Mouse (Mus musculus): ENCODE data around the gene Atad5.

DNA sequence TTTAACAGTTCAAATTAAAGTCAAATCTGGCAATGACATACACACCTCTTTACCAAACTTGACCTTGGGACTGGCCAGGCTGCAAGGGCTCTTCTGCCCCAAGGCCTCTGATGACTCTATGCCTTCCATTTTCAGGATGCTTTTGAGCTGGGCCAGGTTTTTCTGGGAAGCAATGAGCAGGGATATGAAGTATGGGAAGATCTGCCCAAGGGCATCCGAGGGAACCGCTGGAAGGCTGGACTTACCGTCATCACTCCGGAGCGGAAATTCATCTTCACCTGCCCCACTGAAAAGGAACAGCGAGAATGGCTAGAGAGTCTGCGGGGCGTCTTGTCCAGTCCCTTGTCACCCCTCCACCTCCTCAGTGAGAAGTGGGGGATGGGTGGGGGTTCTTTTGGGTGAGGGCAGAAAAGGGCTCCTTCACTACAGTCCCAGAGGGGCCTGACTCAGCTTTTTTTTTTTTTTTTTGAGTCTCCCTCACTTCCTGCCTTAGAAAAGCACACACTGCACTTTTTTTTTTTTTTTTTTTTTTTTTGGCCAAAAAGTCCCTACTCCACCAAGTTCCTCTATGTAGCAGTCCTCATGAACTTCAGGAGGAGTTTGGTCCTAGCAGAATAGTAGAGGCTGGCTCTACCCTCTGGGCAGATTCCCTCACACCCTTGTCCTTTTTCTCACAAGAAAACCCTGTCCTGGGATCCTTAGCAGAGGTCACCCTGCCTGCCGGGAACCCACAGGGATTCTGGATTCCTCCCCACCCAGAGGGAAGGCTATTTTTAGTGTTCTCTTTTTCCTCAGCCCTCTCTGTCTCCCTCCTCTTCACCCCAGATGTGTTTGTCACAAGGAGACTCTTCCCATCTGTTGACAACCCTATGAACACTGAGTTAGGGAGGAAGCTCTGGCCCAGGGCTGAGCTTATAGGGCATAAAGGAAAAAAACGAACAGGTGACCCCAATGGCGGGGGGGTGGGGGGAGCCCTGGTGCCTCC, 88.0 kb downstream of the Atad5 start:
- TF ChIP-seq CTCF (IDR thresholded peaks at IDR 0.05; ENCODE audit: low read depth): no peak
- TF ChIP-seq EP300 (IDR thresholded peaks at IDR 0.05; ENCODE audit: low read depth): no peak

Data from liver, embryonic 14.5 days (tissue).